Mouse (Mus musculus) cerebellum, adult (tissue): ENCODE results near the gene Isoc2b.
"Not testable (repeated sequence)": the region's sequence is repeated elsewhere in the genome, so short reads cannot be mapped to it uniquely, and the experiment has no call there.

Source experiments
- ATAC-seq: cut with Nextera tagmentation; 2 replicates; pipeline ENCODE4 v1.9.2; 2017; ENCODE audit warnings: mild to moderate bottlenecking, moderate library complexity, mixed read lengths; ENCODE audit not compliant: insufficient number of reproducible peaks, low FRiP score, low TSS enrichment

Isoc2b gene

DNA sequence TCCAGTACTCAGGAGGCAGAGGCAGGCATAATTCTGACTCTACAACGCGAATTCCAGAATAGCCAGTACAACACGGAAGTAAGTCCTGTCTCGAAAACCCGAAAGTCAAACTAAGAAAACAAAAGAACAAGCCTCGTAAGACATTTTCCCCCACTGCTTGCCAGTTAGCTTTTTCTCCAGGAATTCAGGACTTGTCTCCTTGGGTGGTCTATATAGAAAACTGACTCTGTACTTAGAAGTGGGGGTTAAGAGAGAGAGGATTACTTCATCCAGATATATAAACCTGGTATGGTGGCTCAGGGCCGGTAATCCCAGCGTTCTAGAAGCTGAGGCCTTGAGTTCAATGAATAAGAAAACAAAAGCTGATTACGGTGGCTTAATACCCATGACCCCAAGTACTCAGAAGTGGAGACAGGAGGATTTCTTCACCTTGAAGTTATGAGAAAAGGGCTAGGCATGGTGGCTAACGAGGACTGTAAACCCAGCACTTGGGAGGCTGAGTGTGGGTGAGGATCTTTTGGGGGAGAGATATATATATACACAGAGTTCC, 3.4 kb downstream of the Isoc2b start:
- ATAC-seq: no peak

DNA sequence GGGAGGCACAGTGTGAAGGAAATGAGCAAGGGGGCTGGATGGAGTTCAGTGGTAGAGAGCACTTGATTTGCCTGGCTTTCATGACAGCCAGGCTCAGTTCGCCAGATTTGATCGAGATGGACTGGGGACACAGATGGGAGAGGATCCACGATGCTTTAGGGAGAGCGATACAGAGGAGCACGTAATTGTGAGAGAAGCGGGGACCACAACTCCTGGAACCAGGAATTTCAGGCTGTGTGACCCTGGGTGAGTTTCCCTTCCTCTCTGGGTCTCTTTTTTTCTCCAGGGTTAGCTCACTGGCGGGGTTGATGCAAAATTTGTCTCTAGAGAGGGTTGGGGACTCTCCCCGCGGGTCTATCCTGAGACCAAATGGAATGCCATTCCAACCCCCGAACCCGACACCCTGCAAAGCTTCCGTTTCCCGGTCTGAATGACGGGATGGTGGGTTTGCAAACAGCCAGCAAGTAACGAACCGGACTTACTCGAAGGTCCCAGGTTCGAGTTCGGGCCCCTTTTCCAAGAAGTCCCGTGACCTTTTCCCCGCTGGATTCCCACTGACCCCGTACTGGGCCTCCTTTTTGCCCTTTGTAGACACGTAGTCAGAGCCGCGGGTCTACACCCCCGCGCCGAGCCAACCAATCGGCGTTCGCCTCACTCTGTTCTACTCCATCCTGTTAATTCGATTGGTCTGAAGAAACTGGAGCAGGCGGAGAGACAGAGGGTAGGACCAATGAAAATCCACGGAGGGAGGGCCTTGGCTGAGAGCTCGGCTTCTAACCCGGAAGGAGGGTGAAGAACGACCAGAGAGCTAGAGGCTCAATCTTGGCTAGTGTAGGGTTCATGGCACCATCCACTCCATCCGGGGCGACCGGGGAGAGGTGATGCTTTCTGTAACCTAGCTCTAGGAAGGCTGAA, 4.2 kb downstream of the Isoc2b start:
- ATAC-seq: peak; percentile 99

DNA sequence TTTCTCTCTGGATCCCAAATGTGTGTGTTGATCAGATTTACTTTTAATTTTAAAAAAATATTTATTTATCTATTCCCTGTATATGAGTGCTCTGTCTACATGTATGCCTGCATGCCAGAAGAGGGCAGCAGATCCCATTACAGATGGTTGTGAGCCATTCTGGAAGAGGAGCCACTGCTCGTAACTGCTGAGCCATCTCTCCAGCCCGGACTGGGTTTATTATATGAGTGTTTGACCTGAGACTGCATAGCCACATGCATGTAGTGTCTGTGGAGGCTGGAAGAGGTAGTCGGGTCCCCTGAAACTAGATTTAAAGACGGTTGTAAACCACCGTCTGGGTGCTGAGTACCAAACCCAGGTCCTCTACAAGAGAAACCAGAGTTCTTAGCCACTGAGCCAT, 5.0 kb downstream of the Isoc2b start:
- ATAC-seq: no peak

DNA sequence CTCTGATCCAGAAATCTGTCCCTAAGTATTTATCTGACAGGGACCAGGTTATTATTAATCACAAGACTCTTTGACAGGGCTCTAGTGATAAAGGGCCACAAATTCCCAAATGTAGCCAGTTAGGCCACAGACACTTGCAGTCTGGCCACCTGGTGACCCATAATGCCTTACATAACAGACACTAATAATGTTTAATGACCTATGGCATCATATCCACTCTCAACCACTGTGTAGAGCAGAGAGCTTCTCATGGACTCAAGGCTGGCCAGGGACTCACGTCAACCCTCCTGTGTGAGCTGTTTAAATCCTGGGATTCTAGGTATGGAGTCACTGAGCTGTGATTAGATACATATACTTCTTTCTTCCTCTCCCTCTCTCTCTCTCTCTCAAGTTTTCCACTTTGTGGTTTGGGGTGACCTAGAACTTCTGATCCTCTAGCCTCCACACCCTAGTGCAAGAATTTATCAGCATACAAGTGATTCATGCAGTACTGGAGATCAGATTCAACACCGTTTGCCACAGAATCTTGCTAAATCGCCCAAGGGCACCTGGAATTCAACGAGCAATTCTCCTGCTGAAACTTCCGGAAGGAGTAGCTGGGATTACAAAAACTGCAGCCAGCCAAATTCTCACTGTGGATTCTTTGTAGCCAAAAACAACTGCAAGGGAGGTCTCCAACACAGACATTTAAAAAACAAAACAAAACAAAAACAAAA, 5.8 kb downstream of the Isoc2b start:
- ATAC-seq: no peak

DNA sequence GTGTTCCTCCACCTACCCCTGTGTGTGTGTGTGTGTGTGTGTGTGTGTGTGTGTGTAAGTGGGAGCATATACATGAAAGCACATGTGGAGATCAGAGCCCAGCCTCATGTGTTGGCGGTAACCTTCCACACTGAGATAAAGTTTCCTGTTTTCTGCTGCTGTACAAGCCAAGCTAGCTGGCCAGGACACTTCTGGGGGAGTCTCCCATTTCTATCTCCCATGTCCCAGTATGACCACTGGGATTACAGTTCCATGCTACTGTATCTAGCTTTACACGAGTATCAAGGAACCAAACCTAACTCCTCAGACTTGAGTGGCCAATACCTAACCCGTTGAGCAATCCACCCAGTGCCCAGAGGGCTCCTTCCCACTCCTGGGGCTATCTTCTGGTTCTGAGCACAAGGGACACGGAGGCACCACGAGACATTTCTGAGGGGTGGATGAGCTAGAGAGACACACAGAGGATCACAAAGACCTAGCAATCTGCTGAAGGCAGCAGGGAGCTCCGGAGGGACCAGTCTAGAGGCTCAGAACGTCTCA, 6.4 kb downstream of the Isoc2b start:
- no peak for ATAC-seq

DNA sequence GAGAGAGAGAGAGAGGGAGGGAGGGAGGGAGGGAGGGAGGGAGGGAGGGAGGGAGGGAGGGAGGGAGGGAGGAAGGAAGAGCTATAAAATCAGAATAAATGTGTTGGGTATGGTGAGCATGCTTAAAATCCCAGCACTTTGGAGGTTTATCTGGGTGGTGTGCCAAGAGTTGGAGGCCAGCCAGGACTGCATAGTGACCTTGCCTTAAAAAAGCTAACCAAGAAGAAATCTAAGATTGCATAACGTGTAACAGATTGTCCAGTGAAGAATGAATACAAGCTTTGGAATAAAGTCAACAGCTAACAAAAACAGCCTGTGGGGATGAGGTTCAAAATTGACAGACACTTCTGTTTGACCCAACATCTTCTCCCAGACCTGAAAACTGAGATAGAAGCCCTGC, 7.0 kb downstream of the Isoc2b start:
- no peak for ATAC-seq

DNA sequence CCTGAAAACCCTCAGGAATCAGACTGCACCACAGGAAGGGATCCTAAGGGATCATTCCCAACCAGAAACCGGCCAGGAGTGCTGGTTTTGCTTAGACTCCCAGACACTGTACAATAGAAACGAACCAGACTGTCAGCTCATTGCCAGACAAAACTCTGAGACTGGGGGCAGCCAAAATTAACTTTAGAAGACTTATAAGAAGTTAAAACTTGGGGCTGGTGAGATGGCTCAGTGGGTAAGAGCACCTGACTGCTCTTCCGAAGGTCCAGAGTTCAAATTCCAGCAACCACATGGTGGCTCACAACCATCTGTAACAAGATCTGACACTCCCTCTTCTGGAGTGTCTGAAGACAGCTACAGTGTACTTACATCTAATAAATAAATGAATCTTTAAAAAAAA, 9.1 kb downstream of the Isoc2b start:
- ATAC-seq: not testable (repeated sequence)

DNA sequence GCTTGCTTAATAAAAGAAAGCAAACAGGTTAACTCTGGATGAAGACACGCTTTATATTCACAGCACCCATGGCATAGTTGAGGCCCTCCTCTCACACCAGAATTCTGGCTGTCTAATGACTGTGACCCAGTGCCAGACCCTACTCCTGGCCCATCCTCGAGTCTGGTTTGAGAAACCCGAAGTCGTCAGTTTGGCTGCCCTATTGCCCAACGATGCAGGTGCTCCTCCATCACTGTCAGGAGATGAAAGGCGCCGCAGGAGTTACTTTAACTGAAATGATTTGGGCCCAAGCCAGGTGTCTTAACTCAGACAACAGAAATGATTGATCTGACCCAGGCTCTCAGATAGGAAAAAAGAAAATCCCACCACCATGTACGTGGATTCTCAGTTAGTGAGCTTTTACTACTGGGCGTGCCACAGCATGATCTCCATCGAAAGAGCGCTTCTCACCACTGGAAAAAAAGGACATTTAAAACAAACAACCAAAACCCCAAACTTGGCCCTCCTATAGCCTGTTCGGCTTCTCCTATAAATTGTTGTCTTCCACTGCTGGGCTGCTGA, 10.6 kb downstream of the Isoc2b start:
- ATAC-seq: no peak

DNA sequence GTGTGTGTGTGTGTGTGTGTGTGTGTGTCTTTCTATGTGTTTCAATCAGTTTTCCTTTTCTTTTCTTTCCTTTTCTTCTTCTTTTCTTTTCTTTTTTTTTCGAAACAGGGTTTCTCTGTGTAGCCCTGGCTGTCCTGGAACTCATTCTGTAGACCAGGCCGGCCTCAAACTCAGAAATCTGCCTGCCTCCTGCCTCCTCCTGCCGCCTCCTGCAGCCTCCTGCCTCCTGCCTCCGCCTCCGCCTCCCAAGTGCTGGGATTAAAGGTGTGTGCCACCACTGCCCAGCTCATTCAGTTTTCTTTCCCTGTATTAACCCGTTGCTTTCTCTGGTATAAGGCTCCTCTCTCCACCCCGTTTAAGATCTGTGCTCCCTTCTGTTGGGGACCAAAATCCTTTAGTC, 12.7 kb downstream of the Isoc2b start:
- no peak for ATAC-seq

DNA sequence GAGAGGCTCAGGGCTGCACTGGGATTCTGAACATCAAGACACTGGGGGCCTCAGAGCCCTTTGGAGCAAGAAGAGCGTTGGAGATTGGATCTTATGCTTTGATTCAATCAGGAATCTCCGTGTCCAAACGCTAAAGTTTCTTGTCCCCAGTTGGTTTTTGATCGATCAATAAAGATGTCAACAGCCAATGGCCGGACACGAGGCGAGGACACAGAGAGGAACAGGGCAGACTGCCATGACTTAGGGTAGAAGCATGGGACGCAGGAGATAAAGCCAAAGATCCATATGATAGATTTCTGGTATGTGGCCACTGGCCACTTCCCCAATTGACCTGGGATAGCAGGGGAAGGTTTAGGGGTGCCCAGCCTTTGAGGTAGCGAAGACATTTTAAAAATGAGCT, 13.6 kb downstream of the Isoc2b start:
- ATAC-seq: no peak

DNA sequence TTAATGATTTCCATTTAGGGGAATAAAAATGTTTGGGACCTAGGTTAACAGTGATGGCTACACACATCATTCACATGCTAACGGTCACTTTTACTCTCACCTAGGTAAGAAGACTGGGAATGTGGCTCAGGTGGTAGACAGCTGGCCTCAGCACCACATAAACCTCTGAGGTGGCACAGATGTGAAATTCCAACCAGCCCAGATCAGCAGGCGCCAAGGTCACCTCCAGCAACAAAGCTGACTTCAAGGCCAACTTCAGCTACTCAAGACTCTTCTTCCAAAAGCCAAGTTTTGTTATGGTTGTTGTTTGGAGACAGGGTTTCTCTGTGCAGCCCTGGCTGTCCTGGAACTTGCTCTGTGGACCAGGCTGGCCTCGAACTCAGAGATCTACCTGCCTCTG, 16.4 kb downstream of the Isoc2b start:
- ATAC-seq: no peak

DNA sequence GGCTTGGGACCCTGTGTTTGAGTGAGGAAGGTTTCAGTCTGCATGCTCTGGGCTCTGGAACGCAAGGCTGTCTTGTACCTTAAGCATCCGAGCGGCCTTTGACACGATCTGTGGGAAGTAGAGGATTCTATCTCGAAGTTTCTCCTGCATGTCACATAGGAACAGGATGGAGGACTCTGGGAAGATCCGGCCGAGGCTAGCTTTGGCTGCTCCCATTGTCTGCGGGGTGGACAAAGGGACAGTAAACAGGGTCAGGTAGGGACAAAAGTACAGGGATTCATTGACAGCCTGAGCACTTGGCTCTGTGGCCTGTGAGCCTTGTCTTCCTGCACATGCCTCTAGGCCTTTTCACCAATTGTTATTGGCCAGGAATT, 18.8 kb downstream of the Isoc2b start:
- no peak for ATAC-seq

DNA sequence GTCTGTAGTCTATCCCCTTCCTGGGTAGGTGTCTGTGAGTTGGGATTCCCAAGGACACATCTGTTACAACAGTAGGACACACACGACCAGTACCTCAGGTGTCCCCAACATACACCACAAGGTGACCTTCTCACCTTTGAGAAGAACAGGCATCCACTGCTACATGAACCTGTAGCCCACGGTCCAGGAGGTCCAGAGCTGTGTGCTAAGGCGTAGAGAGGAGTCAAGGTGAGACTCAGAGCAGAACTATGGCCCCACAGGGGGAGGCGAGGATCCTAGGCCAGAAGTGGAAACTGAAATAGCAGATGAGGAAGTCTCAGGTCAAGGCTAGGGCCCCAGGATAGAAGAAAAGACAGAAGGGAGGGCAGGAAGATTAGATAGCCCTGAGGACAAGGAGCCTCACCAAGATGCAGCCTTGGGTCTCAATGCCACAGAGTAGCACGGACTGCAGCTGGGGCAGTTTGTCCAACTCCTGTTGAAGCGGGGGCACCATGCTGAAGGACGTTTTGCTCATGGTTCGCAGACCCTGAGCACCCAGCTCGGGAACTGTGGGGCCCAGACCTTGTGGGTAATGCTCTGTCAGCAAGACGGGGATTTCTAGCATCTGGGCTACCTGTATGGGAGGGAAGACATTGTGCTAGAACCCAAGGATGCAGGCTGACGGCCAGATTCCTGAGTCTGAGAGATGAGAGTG, 19.3 kb downstream of the Isoc2b start:
- ATAC-seq: no peak

DNA sequence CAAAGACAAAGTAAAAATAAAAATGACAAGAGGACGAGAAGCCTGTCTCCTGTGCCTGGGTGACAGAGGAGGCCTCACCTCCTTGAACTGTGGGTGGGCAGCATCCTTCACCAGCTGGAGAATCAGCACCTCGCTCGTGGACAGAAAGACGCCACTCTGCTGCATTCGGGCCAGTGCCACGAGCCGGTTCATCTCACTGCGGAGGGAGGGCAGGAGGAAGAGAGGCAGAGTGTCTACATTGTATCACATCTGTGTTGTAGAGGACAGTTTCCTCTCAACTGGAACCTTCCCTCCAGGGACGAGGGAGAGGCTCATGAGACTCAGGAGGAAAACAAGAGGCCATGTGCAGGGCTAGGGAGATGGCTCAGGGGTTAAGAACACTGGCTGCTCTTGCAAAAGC, 20.7 kb downstream of the Isoc2b start:
- no peak for ATAC-seq

DNA sequence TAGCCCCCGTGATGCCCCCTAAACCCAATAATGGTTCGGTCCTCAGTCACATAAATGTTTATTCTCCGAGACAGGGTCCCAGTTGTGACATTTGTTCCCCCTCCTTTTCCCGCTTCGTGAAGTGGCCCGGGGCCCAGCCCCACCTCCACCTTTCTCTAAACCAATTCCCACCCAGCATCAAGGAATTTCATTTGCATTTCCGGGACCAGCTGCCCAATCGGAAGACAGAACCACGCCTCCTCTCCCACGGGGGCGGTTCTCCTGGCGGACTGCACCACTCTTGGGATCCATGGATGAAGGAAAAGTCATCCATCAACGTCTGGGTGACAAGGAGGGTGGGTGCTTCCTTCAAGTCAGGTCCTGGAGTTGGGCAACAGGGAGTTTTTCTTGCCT, 25.1 kb downstream of the Isoc2b start:
- ATAC-seq: no peak; the same call in 1 of the 2 replicates

DNA sequence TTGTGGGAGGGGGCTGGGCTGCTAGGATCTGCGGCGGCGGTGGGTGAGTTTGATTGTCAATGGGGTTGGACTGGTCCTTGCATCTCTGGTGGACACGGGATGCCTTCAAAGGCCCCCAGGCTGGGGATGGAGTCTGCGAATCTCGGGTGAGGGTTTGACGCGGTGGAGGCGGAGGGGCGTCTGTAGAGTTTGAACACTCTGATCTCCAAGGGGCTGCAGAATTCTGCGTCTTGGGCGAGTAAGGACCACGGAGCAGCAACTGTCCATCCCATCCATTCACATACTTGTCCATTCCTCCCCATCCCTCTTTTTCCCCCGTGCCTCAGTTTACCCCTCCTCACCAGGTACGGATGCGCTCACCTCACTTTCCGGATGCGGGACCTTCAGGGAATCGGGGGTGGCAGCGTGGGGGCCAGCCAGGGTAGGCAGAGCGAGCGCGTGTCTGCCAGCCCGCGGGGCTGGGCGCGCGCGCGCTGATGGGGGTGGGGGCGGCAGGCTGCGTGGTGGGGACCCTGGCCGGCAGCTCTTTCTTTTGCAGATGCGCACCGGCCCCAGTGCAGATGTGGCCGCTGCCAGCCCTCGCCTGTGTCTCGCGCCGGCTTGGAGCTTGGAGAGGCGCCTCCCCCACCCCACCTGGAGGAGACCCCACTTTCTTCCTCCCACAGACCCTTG, 25.7 kb downstream of the Isoc2b start, which contains the start of gene Shisa7:
Shisa7 (minus strand) TSS at position 452 of the 672 bp plus-strand sequence.
- no peak for ATAC-seq

DNA sequence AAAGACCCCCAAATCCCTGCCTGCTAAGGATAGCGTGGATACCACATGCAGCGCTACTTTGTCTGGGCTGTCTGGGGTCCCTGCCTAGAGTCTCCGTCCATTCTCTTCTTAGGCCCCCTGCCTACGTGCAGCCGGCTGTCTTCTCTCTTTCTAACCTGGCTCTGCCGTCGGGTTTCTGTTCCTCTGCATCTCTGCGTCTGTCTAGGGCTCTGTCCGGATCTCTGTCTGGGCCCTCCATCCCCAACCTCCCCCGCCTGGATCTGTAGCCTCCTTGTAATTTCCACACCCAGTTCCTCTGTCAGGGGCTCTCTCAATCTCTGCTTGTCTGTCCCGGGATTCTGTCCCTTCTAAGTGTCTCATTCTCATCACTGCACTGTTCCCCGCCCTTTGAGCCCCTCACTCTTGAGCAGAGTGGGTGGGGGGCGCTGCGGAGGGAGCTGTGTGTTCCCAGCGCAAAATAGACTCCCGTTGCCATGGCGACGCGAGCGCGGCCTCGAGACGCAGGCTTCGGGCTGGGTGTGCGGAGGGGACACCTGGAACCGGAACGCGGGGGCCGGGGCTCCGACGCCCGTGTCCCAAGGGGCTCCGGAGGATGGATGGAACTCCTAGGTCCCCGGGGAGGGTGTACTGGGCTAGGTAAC, 26.3 kb downstream of the Isoc2b start:
- ATAC-seq: no peak

DNA sequence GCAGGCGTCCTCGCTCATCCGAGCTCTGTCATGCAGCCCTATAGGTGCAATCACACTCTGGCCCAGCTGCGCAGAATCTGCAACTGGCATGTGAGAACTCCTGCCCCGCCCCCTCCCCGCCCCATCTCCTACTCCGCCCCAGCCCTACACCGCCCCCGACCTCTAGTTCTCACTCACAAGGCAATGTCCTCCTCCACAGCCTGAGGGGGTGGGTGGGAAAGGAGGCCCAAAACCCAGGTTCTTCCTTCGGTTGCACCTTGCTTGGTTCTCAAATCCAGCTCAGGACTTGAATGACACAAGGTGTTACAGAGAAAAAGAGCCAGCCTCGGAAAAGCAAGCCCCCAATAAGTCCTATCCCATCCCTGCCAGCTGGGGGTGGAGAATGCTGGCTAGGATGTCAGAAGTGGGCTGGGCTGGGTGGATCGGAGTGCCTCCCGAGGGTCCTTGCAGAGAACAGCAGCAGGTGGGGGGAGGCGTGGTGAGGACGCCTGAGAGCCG, 27.4 kb downstream of the Isoc2b start:
- ATAC-seq: no peak

DNA sequence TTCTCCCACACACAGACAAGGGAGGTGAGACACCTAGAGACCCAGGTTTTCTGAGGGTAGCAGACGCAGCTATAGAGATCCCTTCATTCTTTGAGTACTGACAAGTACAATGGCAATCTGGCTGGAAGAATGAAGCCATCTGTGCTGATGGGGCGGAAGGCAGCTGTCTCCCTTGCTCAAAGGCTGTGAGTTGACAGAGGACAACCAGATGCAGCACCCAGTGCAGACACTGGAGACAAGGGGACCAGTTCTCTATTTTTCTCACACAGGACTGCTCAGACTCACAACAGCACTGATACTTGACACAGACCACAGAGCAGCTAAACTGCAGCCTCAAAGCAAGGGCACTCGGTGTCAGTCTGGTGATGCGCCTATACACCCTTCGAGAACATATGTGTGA, 28.0 kb downstream of the Isoc2b start:
- ATAC-seq: no peak
